Mouse (Mus musculus) ovary, adult 2 months (tissue): ENCODE measurements around the gene Nrxn3. TPM values are rescaled to one million over a fixed set of nuclear protein-coding genes. Genes with fewer than 3 reads are reported as not detected.

Experiments used
- polyA plus RNA-seq: library from polyadenylated mRNA; depleted of rRNA; stranded (reverse); fragments of >200 nt; gene quantifications from 2 replicates; pipeline ENCODE4 v1.2.3, GENCODE M21; 2012; rRNA removed

The Nrxn3 gene
- polyA plus RNA-seq = 0.08 and 0.11 TPM in 2 replicates

DNA sequence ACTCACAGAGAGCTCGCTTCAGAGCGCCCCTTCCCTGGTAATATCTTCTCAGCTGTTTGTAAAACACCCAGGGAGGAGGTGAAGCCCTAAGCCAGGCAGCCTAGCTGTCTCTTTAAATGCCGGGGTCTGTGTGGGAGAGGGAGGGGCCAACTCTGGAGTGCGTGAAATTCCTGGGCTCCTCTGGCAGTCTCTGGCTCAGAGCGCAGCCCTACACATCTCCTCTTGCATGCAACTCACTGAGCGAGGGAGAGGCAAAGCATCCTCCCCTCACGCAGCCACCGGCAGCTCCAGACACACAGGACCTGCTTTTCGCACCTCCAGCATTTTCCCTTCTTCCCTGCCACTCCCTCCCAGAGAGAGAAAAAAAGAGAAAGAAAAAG is at the start of gene Nrxn3:
Gene Nrxn3, plus strand, starts transcription at position 186 of the 380 bp plus-strand sequence.

